Mouse (Mus musculus): ENCODE data around the gene Usp32. TPM values are rescaled to one million over a fixed set of nuclear protein-coding genes. Genes with fewer than 3 reads are reported as not detected.

The Usp32 gene
- polyA plus RNA-seq, 1 experiment from 2014 or later, result 19.9 TPM

DNA sequence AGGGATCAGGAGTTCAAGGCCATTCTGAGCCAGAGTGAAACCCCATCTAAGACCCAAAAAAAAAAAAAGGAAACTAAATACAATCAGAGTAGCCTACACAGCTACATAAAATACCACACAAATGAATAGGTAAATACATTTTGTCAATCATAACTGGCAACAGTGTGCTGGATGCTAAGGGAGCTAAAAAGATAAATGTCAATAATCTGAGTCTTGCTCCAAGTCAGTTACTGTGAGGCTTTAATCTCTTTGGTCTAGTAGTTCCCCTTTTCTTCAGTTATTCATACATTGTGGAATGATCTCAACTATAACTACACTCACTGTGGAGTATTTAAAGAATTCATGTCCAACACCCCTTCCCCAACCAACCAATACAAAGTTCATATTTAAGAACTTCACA is 30.0 kb downstream of the Usp32 start:
- H3K9ac ChIP-seq (replicated peaks; ENCODE audit: low read length), result no peak overlapping the region
- ATAC-seq (ENCODE audit: low FRiP score, low TSS enrichment), result no peak
- no peaks in the 10 kb centered on the region for H3K9me3 ChIP-seq (ENCODE audit: control insufficient read depth, low read length)
- DNase-seq, result no peak
- H3K4me2 ChIP-seq (ENCODE audit: low read length), result no peak overlapping the region
- no peaks in the 10 kb centered on the region for H3K4me1 ChIP-seq (ENCODE audit: control insufficient read depth, insufficient read depth, low read length)
- H3K27ac ChIP-seq (replicated peaks; ENCODE audit: low read depth, low read length), result no peak overlapping the region
- no peak overlapping the region for H3K4me3 ChIP-seq (replicated peaks; ENCODE audit: low read depth, low read length)
- H3K27me3 ChIP-seq (ENCODE audit: control insufficient read depth, insufficient read depth, low read length), result no peaks in the 10 kb centered on the region
- H3K36me3 ChIP-seq (ENCODE audit: control insufficient read depth, insufficient read depth, low read length), result peaks cover 6% of the 10 kb centered on the region

DNA sequence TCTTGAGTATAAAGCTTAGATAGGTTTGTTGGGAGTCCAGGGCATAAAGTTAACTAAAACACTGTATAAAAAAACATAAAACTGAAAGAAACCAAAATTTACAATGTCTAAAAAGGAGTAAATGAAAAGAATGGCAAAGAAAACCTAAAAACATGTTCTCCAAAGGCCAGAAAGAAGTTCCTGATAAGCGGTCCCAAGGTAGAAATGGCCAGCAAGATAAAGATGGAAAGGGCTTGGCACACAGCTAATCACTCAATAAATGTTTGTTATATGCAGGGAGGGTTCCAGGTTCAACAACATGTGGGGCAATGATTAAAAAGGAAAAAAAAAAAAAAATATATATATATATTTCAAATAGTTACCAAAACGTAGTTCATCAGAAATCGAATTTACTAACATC is 32.7 kb downstream of the Usp32 start:
- Histone ChIP-seq H3K9ac (replicated peaks; ENCODE audit: low read length) (no peak overlapping the region), H3K36me3 (ENCODE audit: control insufficient read depth, insufficient read depth, low read length) (peaks cover 6% of the 10 kb centered on the region), H3K27me3 (ENCODE audit: control insufficient read depth, insufficient read depth, low read length) (no peaks in the 10 kb centered on the region), H3K4me1 (ENCODE audit: control insufficient read depth, insufficient read depth, low read length) (no peaks in the 10 kb centered on the region), H3K27ac (replicated peaks; ENCODE audit: low read depth, low read length) (no peak overlapping the region), H3K4me3 (replicated peaks; ENCODE audit: low read depth, low read length) (no peak overlapping the region), H3K4me2 (ENCODE audit: low read length) (no peak overlapping the region), H3K9me3 (ENCODE audit: control insufficient read depth, low read length) (no peaks in the 10 kb centered on the region)
- no peak for ATAC-seq (ENCODE audit: low FRiP score, low TSS enrichment)
- 95% methylated on average over 3 of the region's 3 CpGs for whole genome bisulfite sequencing
- no peak for DNase-seq

DNA sequence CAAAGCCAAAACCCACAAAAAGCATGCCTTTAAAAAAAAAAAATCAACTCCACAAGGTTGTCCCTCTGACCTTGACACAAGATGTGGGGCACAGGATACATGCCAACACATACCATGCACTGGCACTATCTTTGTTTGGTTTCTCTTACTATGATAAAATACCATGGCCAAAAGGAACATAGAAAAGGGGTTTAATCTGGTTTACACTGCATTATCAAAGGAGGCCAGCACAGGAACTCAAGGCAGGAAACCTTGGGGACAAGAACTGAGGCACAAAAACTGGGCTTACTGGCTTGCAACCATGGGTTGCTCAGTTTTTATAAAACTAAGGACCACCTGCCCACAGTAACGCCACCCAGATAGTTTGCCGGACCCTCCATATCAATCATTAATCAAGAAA is 34.1 kb downstream of the Usp32 start:
- 97% methylated on average over 2 of the region's 2 CpGs for WGBS

DNA sequence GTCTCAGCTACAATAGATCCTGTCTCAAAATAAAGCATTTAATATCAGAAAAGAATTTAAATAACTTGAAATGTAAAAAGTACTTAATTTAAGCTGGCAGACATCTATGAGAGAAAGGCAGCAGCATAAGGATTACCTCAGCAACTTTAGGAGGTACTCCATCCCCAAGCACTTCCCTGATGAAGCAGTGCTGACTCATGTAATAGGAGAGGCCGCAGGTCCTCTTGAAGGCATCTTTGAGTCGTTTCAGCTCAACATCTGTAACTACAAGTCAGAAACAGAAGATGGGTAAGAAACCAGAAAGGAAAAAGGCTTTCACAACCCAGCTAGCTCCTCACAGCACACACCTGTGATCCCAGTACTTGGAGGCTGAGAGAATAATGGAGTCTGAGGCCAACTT is 36.2 kb downstream of the Usp32 start:
- no peaks in the 10 kb centered on the region for H3K4me1 ChIP-seq (ENCODE audit: control insufficient read depth, insufficient read depth, low read length)
- H3K36me3 ChIP-seq (ENCODE audit: control insufficient read depth, insufficient read depth, low read length), result 0 out of 2 replicates have a peak, but pooled peaks cover 7% of the 10 kb centered on the region
- no peak overlapping the region for H3K9ac ChIP-seq (replicated peaks; ENCODE audit: low read length)
- no peaks in the 10 kb centered on the region for H3K9me3 ChIP-seq (ENCODE audit: control insufficient read depth, low read length)
- no peak overlapping the region for H3K27ac ChIP-seq (replicated peaks; ENCODE audit: low read depth, low read length)
- H3K4me3 ChIP-seq (replicated peaks; ENCODE audit: low read depth, low read length), result no peak overlapping the region
- no peaks in the 10 kb centered on the region for H3K27me3 ChIP-seq (ENCODE audit: control insufficient read depth, insufficient read depth, low read length)
- no peak for DNase-seq
- WGBS, result 54% methylated on average over 2 of the region's 2 CpGs
- ATAC-seq (ENCODE audit: low FRiP score, low TSS enrichment), result no peak
- no peak overlapping the region for H3K4me2 ChIP-seq (ENCODE audit: low read length)

More for the DNA sequence above, 34.1 kb downstream of the Usp32 start:
- no peak overlapping the region for H3K27ac ChIP-seq (replicated peaks; ENCODE audit: low read depth, low read length)
- no peak overlapping the region for H3K4me2 ChIP-seq (ENCODE audit: low read length)
- H3K27me3 ChIP-seq (ENCODE audit: control insufficient read depth, insufficient read depth, low read length), result no peaks in the 10 kb centered on the region
- H3K4me3 ChIP-seq (replicated peaks; ENCODE audit: low read depth, low read length), result no peak overlapping the region
- no peaks in the 10 kb centered on the region for H3K4me1 ChIP-seq (ENCODE audit: control insufficient read depth, insufficient read depth, low read length)
- peaks cover 4% of the 10 kb centered on the region for H3K36me3 ChIP-seq (ENCODE audit: control insufficient read depth, insufficient read depth, low read length)
- ATAC-seq (ENCODE audit: low FRiP score, low TSS enrichment), result no peak
- H3K9ac ChIP-seq (replicated peaks; ENCODE audit: low read length), result no peak overlapping the region
- DNase-seq, result no peak
- H3K9me3 ChIP-seq (ENCODE audit: control insufficient read depth, low read length), result no peaks in the 10 kb centered on the region

DNA sequence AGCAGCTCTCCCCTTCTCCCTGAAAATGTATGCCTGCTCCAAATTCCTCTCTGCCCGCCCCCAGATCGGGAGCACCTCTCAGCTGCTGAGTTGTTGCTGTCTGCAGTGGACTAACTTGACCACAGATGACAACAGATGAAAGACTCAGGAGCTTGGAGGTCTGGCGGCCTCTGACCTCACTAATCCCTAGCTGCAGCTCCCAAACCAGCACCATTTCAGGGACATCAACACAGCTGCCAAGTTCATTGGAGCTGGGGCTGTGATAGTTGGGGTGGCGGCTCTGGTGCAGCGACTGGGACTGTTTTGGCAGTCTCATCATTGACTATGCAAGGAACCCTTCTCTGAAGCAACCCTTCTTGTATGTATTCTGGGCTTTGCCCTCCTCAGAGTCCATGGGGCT is 44.8 kb downstream of the Usp32 start:
- WGBS, result 36% methylated on average over 5 of the region's 5 CpGs
- H3K4me2 ChIP-seq (ENCODE audit: low read length), result no peak overlapping the region
- no peaks in the 10 kb centered on the region for H3K4me1 ChIP-seq (ENCODE audit: control insufficient read depth, insufficient read depth, low read length)
- H3K36me3 ChIP-seq (ENCODE audit: control insufficient read depth, insufficient read depth, low read length), result 0 out of 2 replicates have a peak, but pooled peaks cover 6% of the 10 kb centered on the region
- H3K4me3 ChIP-seq (replicated peaks; ENCODE audit: low read depth, low read length), result no peak overlapping the region
- no peak overlapping the region for H3K9ac ChIP-seq (replicated peaks; ENCODE audit: low read length)
- DNase-seq (no peak), ATAC-seq (ENCODE audit: low FRiP score, low TSS enrichment) (no peak)
- H3K9me3 ChIP-seq (ENCODE audit: control insufficient read depth, low read length), result no peaks in the 10 kb centered on the region
- no peak overlapping the region for H3K27ac ChIP-seq (replicated peaks; ENCODE audit: low read depth, low read length)
- H3K27me3 ChIP-seq (ENCODE audit: control insufficient read depth, insufficient read depth, low read length), result no peaks in the 10 kb centered on the region

DNA sequence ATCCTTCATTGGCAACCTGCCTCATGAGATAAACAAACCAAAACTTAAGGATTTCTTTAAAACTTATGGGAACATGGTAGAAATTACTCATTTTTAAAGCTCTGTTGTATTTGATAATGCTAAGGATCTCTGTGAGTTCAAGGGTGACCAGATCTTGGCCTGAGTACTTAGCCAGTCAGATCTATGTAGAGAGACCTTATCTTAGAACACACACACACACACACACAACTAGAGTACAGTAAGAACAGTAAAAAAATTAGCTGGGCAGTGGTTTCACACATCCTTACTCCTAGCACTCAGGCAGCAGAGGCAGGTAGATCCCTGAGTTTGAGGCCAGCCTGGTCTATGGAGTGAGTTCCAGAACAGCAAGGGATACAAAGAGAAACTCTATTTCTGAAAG is 53.7 kb downstream of the Usp32 start:
- no peak for DNase-seq
- no peak overlapping the region for H3K9ac ChIP-seq (replicated peaks; ENCODE audit: low read length)
- no peak overlapping the region for H3K4me2 ChIP-seq (ENCODE audit: low read length)
- H3K9me3 ChIP-seq (ENCODE audit: control insufficient read depth, low read length), result no peaks in the 10 kb centered on the region
- H3K27ac ChIP-seq (replicated peaks; ENCODE audit: low read depth, low read length), result no peak overlapping the region
- no peaks in the 10 kb centered on the region for H3K4me1 ChIP-seq (ENCODE audit: control insufficient read depth, insufficient read depth, low read length)
- no peak overlapping the region for H3K4me3 ChIP-seq (replicated peaks; ENCODE audit: low read depth, low read length)
- peaks cover 15% of the 10 kb centered on the region; the same call in 1 of the 2 replicates for H3K36me3 ChIP-seq (ENCODE audit: control insufficient read depth, insufficient read depth, low read length)
- ATAC-seq (ENCODE audit: low FRiP score, low TSS enrichment), result no peak
- H3K27me3 ChIP-seq (ENCODE audit: control insufficient read depth, insufficient read depth, low read length), result no peaks in the 10 kb centered on the region

DNA sequence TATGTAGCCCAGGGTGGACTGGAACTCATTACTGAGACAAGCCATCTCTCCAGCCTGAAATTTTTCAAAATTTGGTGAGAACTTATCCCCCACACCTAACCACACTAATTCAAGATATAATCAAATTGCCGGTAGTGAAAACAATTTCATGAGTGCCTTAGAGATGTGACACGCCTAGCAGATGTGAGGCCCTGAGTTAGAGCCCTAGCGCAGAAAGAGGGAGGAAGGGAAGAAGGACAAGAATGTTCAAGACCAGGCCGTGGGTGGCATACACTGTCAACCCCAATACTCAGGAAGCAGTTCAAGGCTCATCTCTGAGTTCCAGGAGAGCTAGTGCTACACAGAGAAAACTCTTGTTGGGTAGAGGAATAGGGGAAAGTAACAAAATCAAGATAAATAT is 72.1 kb downstream of the Usp32 start:
- Histone ChIP-seq H3K4me1 (ENCODE audit: control insufficient read depth, insufficient read depth, low read length) (no peaks in the 10 kb centered on the region), H3K4me3 (replicated peaks; ENCODE audit: low read depth, low read length) (no peak overlapping the region), H3K9ac (replicated peaks; ENCODE audit: low read length) (no peak overlapping the region), H3K9me3 (ENCODE audit: control insufficient read depth, low read length) (no peaks in the 10 kb centered on the region), H3K27me3 (ENCODE audit: control insufficient read depth, insufficient read depth, low read length) (no peaks in the 10 kb centered on the region), H3K4me2 (ENCODE audit: low read length) (no peak overlapping the region), H3K27ac (replicated peaks; ENCODE audit: low read depth, low read length) (no peak overlapping the region), H3K36me3 (ENCODE audit: control insufficient read depth, insufficient read depth, low read length) (0 out of 2 replicates have a peak, but pooled peaks cover 6% of the 10 kb centered on the region)
- no peak for ATAC-seq (ENCODE audit: low FRiP score, low TSS enrichment)
- 94% methylated on average over 4 of the region's 4 CpGs for WGBS
- no peak for DNase-seq

DNA sequence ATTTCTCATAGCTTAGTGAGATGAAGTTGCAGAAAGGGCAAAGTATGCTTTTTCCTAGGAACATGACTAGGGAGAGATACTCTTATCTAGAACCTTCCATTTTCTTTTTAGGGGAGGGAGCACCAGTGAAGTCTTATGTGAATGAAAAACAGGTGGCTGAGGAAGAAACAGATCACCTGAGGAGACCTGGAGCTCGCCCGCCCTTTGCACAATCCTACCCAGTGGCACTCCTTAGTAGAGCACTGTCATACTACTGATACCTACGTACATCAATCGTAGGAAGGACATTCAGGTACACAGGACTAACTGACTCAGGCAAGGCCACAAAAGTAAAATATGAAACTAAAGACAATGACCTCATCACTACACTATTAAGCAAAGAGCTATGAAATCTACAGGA is 81.4 kb downstream of the Usp32 start:
- Histone ChIP-seq H3K4me1 (ENCODE audit: control insufficient read depth, insufficient read depth, low read length) (no peaks in the 10 kb centered on the region), H3K27ac (replicated peaks; ENCODE audit: low read depth, low read length) (no peak overlapping the region), H3K27me3 (ENCODE audit: control insufficient read depth, insufficient read depth, low read length) (no peaks in the 10 kb centered on the region), H3K9me3 (ENCODE audit: control insufficient read depth, low read length) (no peaks in the 10 kb centered on the region), H3K36me3 (ENCODE audit: control insufficient read depth, insufficient read depth, low read length) (peaks cover 15% of the 10 kb centered on the region; the same call in 1 of the 2 replicates), H3K4me2 (ENCODE audit: low read length) (no peak overlapping the region), H3K4me3 (replicated peaks; ENCODE audit: low read depth, low read length) (no peak overlapping the region), H3K9ac (replicated peaks; ENCODE audit: low read length) (no peak overlapping the region)
- DNase-seq (no peak), ATAC-seq (ENCODE audit: low FRiP score, low TSS enrichment) (no peak)
- 95% methylated on average over 4 of the region's 4 CpGs for WGBS

DNA sequence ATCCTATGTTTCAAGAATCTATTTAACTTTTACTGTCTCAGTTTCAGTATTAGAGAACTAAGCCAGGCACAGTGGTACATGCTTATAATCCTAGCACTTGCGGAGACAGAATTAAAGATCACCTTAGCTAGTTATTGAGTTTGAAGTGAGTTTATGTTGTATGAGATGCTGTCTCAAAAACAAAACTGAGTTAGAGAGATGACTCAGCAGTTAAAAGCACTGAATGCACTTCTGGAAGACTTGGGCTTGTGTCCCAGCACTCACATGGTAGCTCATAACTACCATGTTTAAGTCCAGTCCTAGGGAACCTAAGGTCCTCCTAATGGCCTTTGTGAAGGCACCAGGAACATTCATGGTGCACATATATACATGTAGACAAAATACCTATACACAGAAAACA is 82.4 kb downstream of the Usp32 start:
- H3K4me1 ChIP-seq (ENCODE audit: control insufficient read depth, insufficient read depth, low read length), result no peaks in the 10 kb centered on the region
- H3K9me3 ChIP-seq (ENCODE audit: control insufficient read depth, low read length), result no peaks in the 10 kb centered on the region
- ATAC-seq (ENCODE audit: low FRiP score, low TSS enrichment) (no peak), DNase-seq (no peak)
- H3K36me3 ChIP-seq (ENCODE audit: control insufficient read depth, insufficient read depth, low read length), result peaks cover 15% of the 10 kb centered on the region; the same call in 1 of the 2 replicates
- H3K9ac ChIP-seq (replicated peaks; ENCODE audit: low read length), result no peak overlapping the region
- no peak overlapping the region for H3K4me3 ChIP-seq (replicated peaks; ENCODE audit: low read depth, low read length)
- no peaks in the 10 kb centered on the region for H3K27me3 ChIP-seq (ENCODE audit: control insufficient read depth, insufficient read depth, low read length)
- no peak overlapping the region for H3K4me2 ChIP-seq (ENCODE audit: low read length)
- no peak overlapping the region for H3K27ac ChIP-seq (replicated peaks; ENCODE audit: low read depth, low read length)
- 94% methylated on average over 1 of the region's 1 CpGs for WGBS
